Mouse (Mus musculus): Measurements from ENCODE around the gene Snrnp70. TPM values are rescaled to one million over a fixed set of nuclear protein-coding genes. Genes with fewer than 3 reads are reported as not detected.
A peak's percentile ranks its signal among the peaks of the same experiment; 100 is the strongest.

Snrnp70 gene
- polyA plus RNA-seq, 1 experiment from 2014 or later: 157 TPM

GRCm38 (mm10) chr7:45370475-45371311, 24.8 kb downstream of the Snrnp70 start, which contains the start of gene Lin7b:
Gene Lin7b, minus strand, starts transcription at chr7:45370583.
- Histone ChIP-seq H3K9me3 (replicated peaks; ENCODE audit: control insufficient read depth, low read length, poor library complexity, severe bottlenecking) (no peaks in the 10 kb centered on the region), H3K9ac (ENCODE audit: low read depth, low read length) (peak within 1 kb of the TSS; percentile 74), H3K27me3 (ENCODE audit: control insufficient read depth, insufficient read depth, low read depth, low read length) (peaks cover 3% of the 10 kb centered on the region; the same call in 1 of the 2 replicates), H3K4me3 (ENCODE audit: low read depth, low read length) (peak within 1 kb of the TSS; percentile 58), H3K36me3 (ENCODE audit: control insufficient read depth, insufficient read depth, low read length) (peaks cover 7% of the 10 kb centered on the region; the same call in 1 of the 2 replicates), H3K4me1 (ENCODE audit: control insufficient read depth, insufficient read depth, low read length) (peaks cover 18% of the 10 kb centered on the region), H3K4me2 (ENCODE audit: low read length) (peak within 1 kb of the TSS; percentile 94), H3K27ac (ENCODE audit: low read length) (peak within 1 kb of the TSS; percentile 53)
- WGBS: 12% methylated on average over 28 of the region's 28 CpGs
- peak; percentile 41 for ATAC-seq

GRCm38 (mm10) chr7:45369836-45370474, 25.6 kb downstream of the Snrnp70 start:
- 10% methylated on average over 51 of the region's 52 CpGs for WGBS
- peak overlapping the region; percentile 53 for H3K27ac ChIP-seq (ENCODE audit: low read length)
- no peaks in the 10 kb centered on the region for H3K9me3 ChIP-seq (replicated peaks; ENCODE audit: control insufficient read depth, low read length, poor library complexity, severe bottlenecking)
- H3K9ac ChIP-seq (ENCODE audit: low read depth, low read length): peak overlapping the region; percentile 74
- 0 out of 2 replicates have a peak, but pooled peaks cover 5% of the 10 kb centered on the region for H3K36me3 ChIP-seq (ENCODE audit: control insufficient read depth, insufficient read depth, low read length)
- H3K4me3 ChIP-seq (ENCODE audit: low read depth, low read length): peak overlapping the region; percentile 58
- peaks cover 25% of the 10 kb centered on the region for H3K4me1 ChIP-seq (ENCODE audit: control insufficient read depth, insufficient read depth, low read length)
- peak overlapping the region; percentile 94 for H3K4me2 ChIP-seq (ENCODE audit: low read length)
- peaks cover 3% of the 10 kb centered on the region; the same call in 1 of the 2 replicates for H3K27me3 ChIP-seq (ENCODE audit: control insufficient read depth, insufficient read depth, low read depth, low read length)
- no peak for ATAC-seq

- H3K4me3 ChIP-seq (ENCODE audit: low read depth, low read length): peak overlapping the region; percentile 58
- 0 out of 2 replicates have a peak, but pooled peaks cover 2% of the 10 kb centered on the region for H3K36me3 ChIP-seq (ENCODE audit: control insufficient read depth, insufficient read depth, low read length)
- 76% methylated on average over 16 of the region's 16 CpGs for WGBS
- no peaks in the 10 kb centered on the region for H3K9me3 ChIP-seq (replicated peaks; ENCODE audit: control insufficient read depth, low read length, poor library complexity, severe bottlenecking)
- peak overlapping the region; percentile 74 for H3K9ac ChIP-seq (ENCODE audit: low read depth, low read length)
- H3K4me1 ChIP-seq (ENCODE audit: control insufficient read depth, insufficient read depth, low read length): peaks cover 30% of the 10 kb centered on the region
- H3K27ac ChIP-seq (ENCODE audit: low read length): no peak overlapping the region
- H3K27me3 ChIP-seq (ENCODE audit: control insufficient read depth, insufficient read depth, low read depth, low read length): peaks cover 3% of the 10 kb centered on the region; the same call in 1 of the 2 replicates
- peak overlapping the region; percentile 94 for H3K4me2 ChIP-seq (ENCODE audit: low read length)
- no peak for ATAC-seq
Measured at GRCm38 (mm10) chr7:45369022-45369745, 26.4 kb downstream of the Snrnp70 start.

- no peak overlapping the region for H3K27ac ChIP-seq (ENCODE audit: low read length)
- H3K9ac ChIP-seq (ENCODE audit: low read depth, low read length): peak overlapping the region; percentile 94
- H3K4me3 ChIP-seq (ENCODE audit: low read depth, low read length): peak overlapping the region; percentile 79
- 77% methylated on average over 15 of the region's 15 CpGs for WGBS
- 0 out of 2 replicates have a peak, but pooled peaks cover 2% of the 10 kb centered on the region for H3K36me3 ChIP-seq (ENCODE audit: control insufficient read depth, insufficient read depth, low read length)
- no peaks in the 10 kb centered on the region for H3K9me3 ChIP-seq (replicated peaks; ENCODE audit: control insufficient read depth, low read length, poor library complexity, severe bottlenecking)
- H3K4me1 ChIP-seq (ENCODE audit: control insufficient read depth, insufficient read depth, low read length): peaks cover 33% of the 10 kb centered on the region
- peak overlapping the region; percentile 71 for H3K4me2 ChIP-seq (ENCODE audit: low read length)
- no peak for ATAC-seq
- H3K27me3 ChIP-seq (ENCODE audit: control insufficient read depth, insufficient read depth, low read depth, low read length): peaks cover 3% of the 10 kb centered on the region; the same call in 1 of the 2 replicates
Measured at GRCm38 (mm10) chr7:45368178-45368577, 27.4 kb downstream of the Snrnp70 start.

- under 1% methylated on average over 70 of the region's 70 CpGs for WGBS
- no peaks in the 10 kb centered on the region for H3K36me3 ChIP-seq (ENCODE audit: control insufficient read depth, insufficient read depth, low read length)
- peak overlapping the region; percentile 80 for H3K4me2 ChIP-seq (ENCODE audit: low read length)
- H3K4me1 ChIP-seq (ENCODE audit: control insufficient read depth, insufficient read depth, low read length): peaks cover 36% of the 10 kb centered on the region
- peaks cover 3% of the 10 kb centered on the region; the same call in 1 of the 2 replicates for H3K27me3 ChIP-seq (ENCODE audit: control insufficient read depth, insufficient read depth, low read depth, low read length)
- peak overlapping the region; percentile 79 for H3K4me3 ChIP-seq (ENCODE audit: low read depth, low read length)
- H3K9ac ChIP-seq (ENCODE audit: low read depth, low read length): peak overlapping the region; percentile 94
- ATAC-seq: peak; percentile 89
- H3K27ac ChIP-seq (ENCODE audit: low read length): peak overlapping the region; percentile 87
- no peaks in the 10 kb centered on the region for H3K9me3 ChIP-seq (replicated peaks; ENCODE audit: control insufficient read depth, low read length, poor library complexity, severe bottlenecking)
Measured at GRCm38 (mm10) chr7:45367020-45367880, 28.3 kb downstream of the Snrnp70 start.

GRCm38 (mm10) chr7:45366652-45367019, 28.9 kb downstream of the Snrnp70 start, which contains the start of gene Ppfia3:
Gene Ppfia3, minus strand, starts transcription at chr7:45367019.
- Histone ChIP-seq H3K27me3 (ENCODE audit: control insufficient read depth, insufficient read depth, low read depth, low read length) (peaks cover 3% of the 10 kb centered on the region; the same call in 1 of the 2 replicates), H3K4me1 (ENCODE audit: control insufficient read depth, insufficient read depth, low read length) (peaks cover 40% of the 10 kb centered on the region), H3K27ac (ENCODE audit: low read length) (peak within 1 kb of the TSS; percentile 87), H3K9ac (ENCODE audit: low read depth, low read length) (peak within 1 kb of the TSS; percentile 94), H3K4me2 (ENCODE audit: low read length) (peak within 1 kb of the TSS; percentile 80), H3K9me3 (replicated peaks; ENCODE audit: control insufficient read depth, low read length, poor library complexity, severe bottlenecking) (no peaks in the 10 kb centered on the region), H3K4me3 (ENCODE audit: low read depth, low read length) (peak within 1 kb of the TSS; percentile 79), H3K36me3 (ENCODE audit: control insufficient read depth, insufficient read depth, low read length) (no peaks in the 10 kb centered on the region)
- under 1% methylated on average over 18 of the region's 26 CpGs for WGBS
- peak; percentile 40 for ATAC-seq

- Histone ChIP-seq H3K9me3 (replicated peaks; ENCODE audit: control insufficient read depth, low read length, poor library complexity, severe bottlenecking) (no peaks in the 10 kb centered on the region), H3K9ac (ENCODE audit: low read depth, low read length) (peak overlapping the region; percentile 94), H3K27ac (ENCODE audit: low read length) (peak overlapping the region; percentile 87), H3K27me3 (ENCODE audit: control insufficient read depth, insufficient read depth, low read depth, low read length) (peaks cover 3% of the 10 kb centered on the region; the same call in 1 of the 2 replicates), H3K4me1 (ENCODE audit: control insufficient read depth, insufficient read depth, low read length) (peaks cover 46% of the 10 kb centered on the region), H3K36me3 (ENCODE audit: control insufficient read depth, insufficient read depth, low read length) (no peaks in the 10 kb centered on the region), H3K4me2 (ENCODE audit: low read length) (peak overlapping the region; percentile 80), H3K4me3 (ENCODE audit: low read depth, low read length) (peak overlapping the region; percentile 79)
- 4% methylated on average over 33 of the region's 35 CpGs for WGBS
- no peak for ATAC-seq
Measured at GRCm38 (mm10) chr7:45365742-45366651, 29.5 kb downstream of the Snrnp70 start.

Measured in midbrain, embryonic 16.5 days (tissue).